Mouse (Mus musculus) kidney, postnatal 4 days (tissue): ENCODE data around the gene Tlr4.

Source experiments
- DNase-seq, 2 experiments: peaks; one replicate each; pipeline ENCODE4 v3.0.0; 2021; ENCODE audit warnings: mixed read lengths in 2 of 2

Tlr4 gene

GRCm38 (mm10) chr4:66827463-66828162 lies at the start of gene Tlr4:
Gene Tlr4 (plus strand): TSS chr4:66827584.
- peak; percentile 74 to 81 for DNase-seq

GRCm38 (mm10) chr4:66794283-66794682 lies 33.1 kb upstream of the Tlr4 start:
- DNase-seq = no peak

GRCm38 (mm10) chr4:66796683-66797082 lies 30.7 kb upstream of the Tlr4 start:
- DNase-seq = no peak

GRCm38 (mm10) chr4:66804552-66805301 lies 22.7 kb upstream of the Tlr4 start:
- DNase-seq = no peak

- no peak for DNase-seq
These were observed 21.6 kb upstream of the Tlr4 start for GRCm38 (mm10) chr4:66805747-66806146.

- DNase-seq = no peak
These were observed 10.9 kb upstream of the Tlr4 start for GRCm38 (mm10) chr4:66816364-66817026.

GRCm38 (mm10) chr4:66821171-66821570 lies 6.2 kb upstream of the Tlr4 start:
- no peak for DNase-seq

- DNase-seq = no peak
These were observed 5.6 kb upstream of the Tlr4 start for GRCm38 (mm10) chr4:66821764-66822163.

GRCm38 (mm10) chr4:66828163-66828668 lies 832 bp downstream of the Tlr4 start:
- peak in 1 of 2 experiments; percentile 5 for DNase-seq

- no peak for DNase-seq
These were observed 1.3 kb downstream of the Tlr4 start for GRCm38 (mm10) chr4:66828686-66829085.

- no peak for DNase-seq
These were observed 10.7 kb downstream of the Tlr4 start for GRCm38 (mm10) chr4:66838071-66838470.

GRCm38 (mm10) chr4:66843255-66843654 lies 15.9 kb downstream of the Tlr4 start:
- DNase-seq = no peak

- DNase-seq = no peak
These were observed 24.6 kb downstream of the Tlr4 start for GRCm38 (mm10) chr4:66852011-66852410.

- DNase-seq = no peak
These were observed 29.6 kb downstream of the Tlr4 start for GRCm38 (mm10) chr4:66856992-66857391.

GRCm38 (mm10) chr4:66869919-66870318 lies 42.5 kb downstream of the Tlr4 start:
- DNase-seq = no peak

- no peak for DNase-seq
These were observed 44.6 kb downstream of the Tlr4 start for GRCm38 (mm10) chr4:66872026-66872425.

GRCm38 (mm10) chr4:66873342-66873741 lies 46.0 kb downstream of the Tlr4 start:
- no peak for DNase-seq

GRCm38 (mm10) chr4:66875751-66876150 lies 48.4 kb downstream of the Tlr4 start:
- DNase-seq = peak in 1 of 2 experiments; percentile 3

GRCm38 (mm10) chr4:66877609-66878008 lies 50.2 kb downstream of the Tlr4 start:
- no peak for DNase-seq

- no peak for DNase-seq
These were observed 54.1 kb downstream of the Tlr4 start for GRCm38 (mm10) chr4:66881496-66881895.

GRCm38 (mm10) chr4:66883264-66883663 lies 55.9 kb downstream of the Tlr4 start:
- no peak for DNase-seq

- DNase-seq = no peak
These were observed 67.2 kb downstream of the Tlr4 start for GRCm38 (mm10) chr4:66894547-66894946.

GRCm38 (mm10) chr4:66894981-66895380 lies 67.6 kb downstream of the Tlr4 start:
- no peak for DNase-seq

GRCm38 (mm10) chr4:66900126-66900525 lies 72.7 kb downstream of the Tlr4 start:
- DNase-seq = no peak
